Mouse (Mus musculus) heart, embryonic 13.5 days (tissue): Measurements from ENCODE around the gene Atp6v1e2. TPM values are rescaled to one million over a fixed set of nuclear protein-coding genes. Genes with fewer than 3 reads are reported as not detected.

Source experiments
- ATAC-seq: fragments of 200-750 bp; cut with Nextera tagmentation; 2 replicates; pipeline ENCODE4 v1.8.0; 2017; ENCODE audit warnings: moderate TSS enrichment; ENCODE audit not compliant: insufficient number of reproducible peaks, low FRiP score, low TSS enrichment; ENCODE audit errors: extremely low read depth
- H3K27ac ChIP-seq: fragments of 300-500 bp; sonication (generic); replicated peaks from 2 replicates; pipeline ENCODE4 v1.5.1; 2015; ENCODE audit warnings: moderate library complexity, mild to moderate bottlenecking, inconsistent platforms
- H3K27me3 ChIP-seq: fragments of 300-500 bp; sonication (generic); replicated peaks from 2 replicates; pipeline ENCODE4 v1.6.1; 2015; ENCODE audit warnings: mild to moderate bottlenecking, inconsistent platforms
- H3K36me3 ChIP-seq: fragments of 300-500 bp; sonication (generic); 2 replicates; pipeline ENCODE4 v1.6.1; 2015; ENCODE audit warnings: mild to moderate bottlenecking, inconsistent platforms
- H3K4me1 ChIP-seq: fragments of 300-500 bp; sonication (generic); 2 replicates; pipeline ENCODE4 v1.6.1; 2015; ENCODE audit warnings: inconsistent platforms
- H3K4me2 ChIP-seq: fragments of 300-500 bp; sonication (generic); 2 replicates; pipeline ENCODE4 v1.6.1; 2015; ENCODE audit warnings: inconsistent platforms, mild to moderate bottlenecking, moderate library complexity
- H3K4me3 ChIP-seq: fragments of 300-500 bp; sonication (generic); 2 replicates; pipeline ENCODE4 v1.5.1; 2015; ENCODE audit warnings: moderate library complexity, mild to moderate bottlenecking, inconsistent platforms
- H3K9ac ChIP-seq: fragments of 300-500 bp; sonication (generic); 2 replicates; pipeline ENCODE4 v1.6.1; 2015; ENCODE audit warnings: inconsistent platforms, mild to moderate bottlenecking, moderate library complexity
- H3K9me3 ChIP-seq: fragments of 300-500 bp; sonication (generic); 2 replicates; pipeline ENCODE4 v1.6.1; 2016; ENCODE audit warnings: inconsistent platforms
- WGBS: fragments of 180-500 bp; shearing (Covaris S2); methylation state at CpG from one replicate; pipeline ENCODE4 v1.1.7; 2015; ENCODE audit warnings: mixed read lengths; 5-methylcytosine and 5-hydroxymethylcytosine counted together
- polyA plus RNA-seq: library from polyadenylated mRNA; unstranded; fragments of >200 nt; fragmentation: Nextera tagmentation; extraction: Ambion mirVana; gene quantifications from 2 replicates; pipeline ENCODE4 v1.2.1, GENCODE M21; 2015

Atp6v1e2 gene
- polyA plus RNA-seq, 1 experiment from 2014 or later: not detected

GRCm38 (mm10) chr17:86964041-86964440 lies 16.3 kb upstream of the Atp6v1e2 start:
- H3K4me1 ChIP-seq: peaks cover 77% of the 10 kb centered on the region
- H3K27ac ChIP-seq: peak overlapping the region; percentile 98
- no peaks in the 10 kb centered on the region for H3K9me3 ChIP-seq
- peak overlapping the region; percentile 99 for H3K9ac ChIP-seq
- peak overlapping the region; percentile 89 for H3K4me2 ChIP-seq
- H3K4me3 ChIP-seq: peak overlapping the region; percentile 95
- H3K36me3 ChIP-seq: peaks cover 16% of the 10 kb centered on the region
- no peaks in the 10 kb centered on the region for H3K27me3 ChIP-seq
- no peak for ATAC-seq
- WGBS: 0% methylated on average over 6 of the region's 6 CpGs

GRCm38 (mm10) chr17:86963586-86963902 lies 15.8 kb upstream of the Atp6v1e2 start:
- Histone ChIP-seq H3K27me3 (no peaks in the 10 kb centered on the region), H3K9ac (peak overlapping the region; percentile 99), H3K36me3 (peaks cover 16% of the 10 kb centered on the region), H3K9me3 (no peaks in the 10 kb centered on the region), H3K27ac (peak overlapping the region; percentile 98), H3K4me3 (peak overlapping the region; percentile 95), H3K4me2 (peak overlapping the region; percentile 89), H3K4me1 (peaks cover 77% of the 10 kb centered on the region)
- WGBS: under 1% methylated on average over 23 of the region's 26 CpGs
- peak; percentile 11; the same call in 1 of the 2 replicates for ATAC-seq

GRCm38 (mm10) chr17:86962894-86963585 lies 15.3 kb upstream of the Atp6v1e2 start, which contains the start of gene Rhoq:
Gene Rhoq, plus strand, starts transcription at chr17:86963082.
- H3K9me3 ChIP-seq: no peaks in the 10 kb centered on the region
- peak within 1 kb of the TSS; percentile 99 for H3K9ac ChIP-seq
- peak within 1 kb of the TSS; percentile 98 for H3K27ac ChIP-seq
- H3K4me3 ChIP-seq: peak within 1 kb of the TSS; percentile 95
- peak within 1 kb of the TSS; percentile 89 for H3K4me2 ChIP-seq
- WGBS: under 1% methylated on average over 73 of the region's 86 CpGs
- ATAC-seq: peak; percentile 77
- no peaks in the 10 kb centered on the region for H3K27me3 ChIP-seq
- peaks cover 77% of the 10 kb centered on the region for H3K4me1 ChIP-seq
- H3K36me3 ChIP-seq: peaks cover 16% of the 10 kb centered on the region

- H3K9me3 ChIP-seq: no peaks in the 10 kb centered on the region
- H3K27me3 ChIP-seq: no peaks in the 10 kb centered on the region
- H3K4me3 ChIP-seq: peak overlapping the region; percentile 95
- ATAC-seq: no peak
- peak overlapping the region; percentile 98 for H3K27ac ChIP-seq
- peak overlapping the region; percentile 99 for H3K9ac ChIP-seq
- peak overlapping the region; percentile 89 for H3K4me2 ChIP-seq
- H3K36me3 ChIP-seq: peaks cover 14% of the 10 kb centered on the region
- WGBS: under 1% methylated on average over 24 of the region's 24 CpGs
- H3K4me1 ChIP-seq: peaks cover 77% of the 10 kb centered on the region
Observed at GRCm38 (mm10) chr17:86962297-86962893, 14.7 kb upstream of the Atp6v1e2 start.

GRCm38 (mm10) chr17:86961301-86961841 lies 13.7 kb upstream of the Atp6v1e2 start:
- no peaks in the 10 kb centered on the region for H3K27me3 ChIP-seq
- H3K4me2 ChIP-seq: peak overlapping the region; percentile 89
- H3K36me3 ChIP-seq: peaks cover 4% of the 10 kb centered on the region
- H3K9ac ChIP-seq: peak overlapping the region; percentile 99; the same call in 1 of the 2 replicates
- peaks cover 69% of the 10 kb centered on the region for H3K4me1 ChIP-seq
- no peaks in the 10 kb centered on the region; the same call in 1 of the 2 replicates for H3K9me3 ChIP-seq
- 52% methylated on average over 8 of the region's 8 CpGs for WGBS
- peak overlapping the region; percentile 95 for H3K4me3 ChIP-seq
- H3K27ac ChIP-seq: peak overlapping the region; percentile 98
- no peak for ATAC-seq

- Histone ChIP-seq H3K27me3 (no peaks in the 10 kb centered on the region), H3K4me2 (peak overlapping the region; percentile 39), H3K4me3 (peak overlapping the region; percentile 19; the same call in 1 of the 2 replicates), H3K9ac (peak overlapping the region; percentile 34; the same call in 1 of the 2 replicates), H3K9me3 (no peaks in the 10 kb centered on the region; the same call in none of the 2 replicates), H3K27ac (peak overlapping the region; percentile 74), H3K36me3 (no peaks in the 10 kb centered on the region), H3K4me1 (peaks cover 49% of the 10 kb centered on the region)
- ATAC-seq: no peak
- 62% methylated on average over 14 of the region's 14 CpGs for WGBS
Observed at GRCm38 (mm10) chr17:86957968-86958367, 10.3 kb upstream of the Atp6v1e2 start.

GRCm38 (mm10) chr17:86957239-86957638 lies 9.5 kb upstream of the Atp6v1e2 start:
- Histone ChIP-seq H3K4me3 (no peak overlapping the region), H3K27ac (peak overlapping the region; percentile 74), H3K36me3 (no peaks in the 10 kb centered on the region), H3K9ac (no peak overlapping the region), H3K27me3 (no peaks in the 10 kb centered on the region), H3K4me1 (peaks cover 49% of the 10 kb centered on the region), H3K9me3 (no peaks in the 10 kb centered on the region; the same call in none of the 2 replicates), H3K4me2 (peak overlapping the region; percentile 39)
- ATAC-seq: no peak
- 74% methylated on average over 5 of the region's 5 CpGs for WGBS

GRCm38 (mm10) chr17:86948801-86949200 lies 1.1 kb upstream of the Atp6v1e2 start:
- Histone ChIP-seq H3K36me3 (no peaks in the 10 kb centered on the region), H3K4me1 (no peaks in the 10 kb centered on the region), H3K27me3 (0 out of 2 replicates have a peak, but pooled peaks cover 7% of the 10 kb centered on the region), H3K9ac (no peak overlapping the region), H3K9me3 (no peaks in the 10 kb centered on the region), H3K4me2 (no peak overlapping the region), H3K27ac (no peak overlapping the region), H3K4me3 (no peak overlapping the region)
- WGBS: 57% methylated on average over 6 of the region's 6 CpGs
- no peak for ATAC-seq

- H3K9ac ChIP-seq: no peak overlapping the region
- 50% methylated on average over 4 of the region's 4 CpGs for WGBS
- peaks cover 23% of the 10 kb centered on the region for H3K27me3 ChIP-seq
- H3K4me1 ChIP-seq: peaks cover 10% of the 10 kb centered on the region
- H3K9me3 ChIP-seq: no peaks in the 10 kb centered on the region
- H3K27ac ChIP-seq: no peak overlapping the region
- ATAC-seq: no peak
- H3K36me3 ChIP-seq: no peaks in the 10 kb centered on the region
- H3K4me3 ChIP-seq: no peak overlapping the region
- H3K4me2 ChIP-seq: no peak overlapping the region
Observed at GRCm38 (mm10) chr17:86946078-86946477, 1.6 kb downstream of the Atp6v1e2 start.

- Histone ChIP-seq H3K4me2 (no peak overlapping the region), H3K9ac (no peak overlapping the region), H3K4me1 (peaks cover 17% of the 10 kb centered on the region), H3K27ac (no peak overlapping the region), H3K27me3 (peaks cover 30% of the 10 kb centered on the region), H3K9me3 (no peaks in the 10 kb centered on the region), H3K4me3 (no peak overlapping the region), H3K36me3 (no peaks in the 10 kb centered on the region)
- no peak for ATAC-seq
- 69% methylated on average over 6 of the region's 6 CpGs for WGBS
Observed at GRCm38 (mm10) chr17:86943158-86943557, 4.5 kb downstream of the Atp6v1e2 start.

- WGBS: 53% methylated on average over 6 of the region's 6 CpGs
- Histone ChIP-seq H3K4me1 (peaks cover 26% of the 10 kb centered on the region), H3K36me3 (no peaks in the 10 kb centered on the region), H3K27me3 (peaks cover 30% of the 10 kb centered on the region), H3K27ac (no peak overlapping the region), H3K9ac (0 out of 2 replicates have a peak overlapping the region, but pooled peaks have one; percentile 24), H3K4me2 (no peak overlapping the region), H3K4me3 (no peak overlapping the region), H3K9me3 (no peaks in the 10 kb centered on the region)
- no peak for ATAC-seq
Observed at GRCm38 (mm10) chr17:86942112-86942511, 5.6 kb downstream of the Atp6v1e2 start.
